Mouse (Mus musculus) layer of hippocampus, postnatal 25 days (tissue): ENCODE results near the gene Cnnm4. TPM values are rescaled to one million over a fixed set of nuclear protein-coding genes. Genes with fewer than 3 reads are reported as not detected.

Experiments
- DNase-seq, 2 experiments: peaks; one replicate each; pipeline ENCODE4 v3.0.0; 2022; ENCODE audit warnings: mixed read lengths in 2 of 2, low spot score in 1 of 2; ENCODE audit errors: extremely low spot score in 1 of 2
- microRNA-seq, 2 experiments: library from miRNA; unstranded; fragments of <30 nt; microRNA quantifications; one replicate each; pipeline ENCODE4 v1.2.0; 2021
- total RNA-seq, 2 experiments: library from RNA; stranded (reverse); gene quantifications; 2 replicates each; pipeline ENCODE4 v1.2.3; 2021

Gene Cnnm4
- total RNA-seq, 2 experiments from 2014 or later: 15.8 to 17.9 TPM

GRCm38 (mm10) chr1:36556553-36557456 lies 85.4 kb downstream of the Cnnm4 start:
- DNase-seq: peak; percentile 99

GRCm38 (mm10) chr1:36557457-36558011 lies 86.1 kb downstream of the Cnnm4 start:
- peak; percentile 55 to 57 for DNase-seq

Small RNAs within 50 kb of the gene (microRNA-seq; reads per million reads assigned to microRNA genes)
- gene Gm47280: 0 reads per million in 2 experiments

Other genes starting within 250 kb of the Cnnm4 start
- gene Uggt1, start 226.9 kb upstream of the Cnnm4 start, total RNA-seq: 10 to 100 TPM; 36.0 to 40.5 TPM
- gene Neurl3, start 196.9 kb upstream of the Cnnm4 start, total RNA-seq: under 1 TPM; 0.42 to 0.68 TPM
- 10 to 100 TPM; 11.5 to 16.6 TPM for gene Arid5a, start 163.9 kb upstream of the Cnnm4 start, total RNA-seq
- gene Kansl3, start 102.4 kb upstream of the Cnnm4 start, total RNA-seq: 10 to 100 TPM; 58.2 to 62.6 TPM
- gene Fer1l5, start 99.3 kb upstream of the Cnnm4 start, total RNA-seq: not detected
- gene Lman2l, start 26.3 kb upstream of the Cnnm4 start, total RNA-seq: 10 to 100 TPM; 61.4 to 63.8 TPM
- gene Cnnm3, start 40.2 kb downstream of the Cnnm4 start, total RNA-seq: 10 to 100 TPM; 33.2 to 37.5 TPM
- 1 to 10 TPM; 5.4 to 7.7 TPM for gene Ankrd23, start 65.3 kb downstream of the Cnnm4 start, total RNA-seq
- gene Gm42417, start 67.8 kb downstream of the Cnnm4 start, total RNA-seq: under 1 TPM in 1 of 2 experiments, not detected in 1; 0.47 TPM
- gene Ankrd39, start 75.8 kb downstream of the Cnnm4 start, total RNA-seq: 10 to 100 TPM; 10.8 to 13.3 TPM
- gene Sema4c, start 86.7 kb downstream of the Cnnm4 start, total RNA-seq: 10 to 100 TPM; 12.7 to 14.0 TPM
- under 1 TPM in 1 of 2 experiments, not detected in 1; 0.34 TPM for gene Fam178b, start 211.6 kb downstream of the Cnnm4 start, total RNA-seq
- 100 to 1,000 TPM; 725 to 736 TPM for gene Cox5b, start 219.8 kb downstream of the Cnnm4 start, total RNA-seq
- gene 4933424G06Rik, start 238.5 kb downstream of the Cnnm4 start, total RNA-seq: 1 to 10 TPM in 1 of 2 experiments, not detected in 1; 1.6 TPM
- gene Actr1b, start 242.8 kb downstream of the Cnnm4 start, total RNA-seq: 100 to 1,000 TPM; 247 to 266 TPM